Mouse (Mus musculus): ENCODE results near the gene Prkar2a. TPM values are rescaled to one million over a fixed set of nuclear protein-coding genes. Genes with fewer than 3 reads are reported as not detected.
A peak's percentile ranks its signal among the peaks of the same experiment; 100 is the strongest.

The Prkar2a gene
- polyA plus RNA-seq, 1 experiment from 2014 or later: 68.1 TPM

DNA sequence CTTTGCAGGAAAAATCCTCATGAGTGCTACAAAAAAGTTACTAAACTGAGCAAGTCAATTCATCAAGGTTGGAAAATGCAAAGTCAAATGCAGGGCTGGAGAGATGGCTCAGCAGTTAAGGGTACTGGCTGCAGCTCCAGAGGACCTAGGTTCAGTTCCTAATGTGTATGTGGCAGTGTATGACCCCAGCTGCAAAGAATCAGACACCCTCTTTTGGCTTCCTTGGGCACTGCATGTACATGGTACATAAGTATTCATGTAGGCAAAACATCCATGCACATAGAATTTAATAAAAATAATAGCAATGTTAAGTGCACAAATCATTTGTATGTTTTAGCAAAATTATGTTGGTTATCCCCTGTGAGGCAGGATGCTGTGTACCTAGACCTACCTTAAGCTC is 43.3 kb downstream of the Prkar2a start:
- Histone ChIP-seq H3K9ac (replicated peaks; ENCODE audit: low read length) (no peak overlapping the region), H3K4me2 (ENCODE audit: low read length) (no peak overlapping the region), H3K4me1 (ENCODE audit: control insufficient read depth, insufficient read depth, low read length) (no peaks in the 10 kb centered on the region), H3K4me3 (replicated peaks; ENCODE audit: low read depth, low read length) (no peak overlapping the region), H3K27ac (replicated peaks; ENCODE audit: low read depth, low read length) (no peak overlapping the region), H3K9me3 (ENCODE audit: control insufficient read depth, low read length) (no peaks in the 10 kb centered on the region), H3K27me3 (ENCODE audit: control insufficient read depth, insufficient read depth, low read length) (no peaks in the 10 kb centered on the region), H3K36me3 (ENCODE audit: control insufficient read depth, insufficient read depth, low read length) (peaks cover 43% of the 10 kb centered on the region)
- DNase-seq: no peak
- ATAC-seq (ENCODE audit: low FRiP score, low TSS enrichment): no peak

DNA sequence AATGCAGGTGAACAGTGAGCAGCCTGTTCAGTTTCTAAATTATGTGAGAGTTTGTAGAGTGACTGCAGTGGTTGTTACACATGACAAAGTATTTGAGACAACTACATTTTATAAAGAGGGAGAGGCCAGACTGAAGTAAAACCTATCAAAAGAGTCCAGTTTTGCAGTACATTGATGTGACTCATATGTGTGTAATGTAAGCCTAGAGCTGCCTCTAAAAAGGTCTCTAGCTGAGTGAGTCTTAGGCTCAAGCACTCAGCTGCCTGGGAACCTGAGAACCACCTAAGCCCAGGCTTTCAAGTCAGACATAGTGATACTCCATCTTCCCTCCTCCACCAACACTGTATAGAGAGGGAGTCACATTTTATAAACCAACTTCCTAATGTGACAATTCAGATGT is 45.5 kb downstream of the Prkar2a start:
- no peaks in the 10 kb centered on the region for H3K4me1 ChIP-seq (ENCODE audit: control insufficient read depth, insufficient read depth, low read length)
- no peaks in the 10 kb centered on the region for H3K9me3 ChIP-seq (ENCODE audit: control insufficient read depth, low read length)
- H3K27me3 ChIP-seq (ENCODE audit: control insufficient read depth, insufficient read depth, low read length): no peaks in the 10 kb centered on the region
- H3K4me2 ChIP-seq (ENCODE audit: low read length): no peak overlapping the region
- ATAC-seq (ENCODE audit: low FRiP score, low TSS enrichment) (no peak), DNase-seq (no peak)
- no peak overlapping the region for H3K4me3 ChIP-seq (replicated peaks; ENCODE audit: low read depth, low read length)
- H3K36me3 ChIP-seq (ENCODE audit: control insufficient read depth, insufficient read depth, low read length): peaks cover 31% of the 10 kb centered on the region
- H3K27ac ChIP-seq (replicated peaks; ENCODE audit: low read depth, low read length): no peak overlapping the region
- no peak overlapping the region for H3K9ac ChIP-seq (replicated peaks; ENCODE audit: low read length)

DNA sequence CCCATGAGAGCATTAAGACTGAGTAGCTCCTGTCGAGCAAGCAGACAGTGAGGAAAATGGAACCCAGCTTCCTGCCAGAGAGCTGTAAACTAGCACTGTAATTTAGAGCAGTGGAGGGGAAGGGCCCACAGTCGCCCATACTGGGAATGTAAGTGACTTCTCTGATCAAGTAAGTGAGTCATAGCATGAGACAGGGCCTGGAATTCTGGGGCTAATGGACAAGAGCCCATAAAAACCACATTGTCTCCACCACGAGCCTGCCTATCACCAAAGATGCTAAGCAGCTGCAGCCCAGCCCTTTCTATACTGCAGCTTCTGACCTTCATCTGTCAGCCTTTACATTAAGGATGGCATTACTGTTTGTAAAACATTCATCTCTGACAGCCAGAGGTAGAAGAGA is 50.1 kb downstream of the Prkar2a start:
- no peaks in the 10 kb centered on the region for H3K27me3 ChIP-seq (ENCODE audit: control insufficient read depth, insufficient read depth, low read length)
- 60% methylated on average over 3 of the region's 3 CpGs for WGBS
- H3K36me3 ChIP-seq (ENCODE audit: control insufficient read depth, insufficient read depth, low read length): peaks cover 53% of the 10 kb centered on the region

DNA sequence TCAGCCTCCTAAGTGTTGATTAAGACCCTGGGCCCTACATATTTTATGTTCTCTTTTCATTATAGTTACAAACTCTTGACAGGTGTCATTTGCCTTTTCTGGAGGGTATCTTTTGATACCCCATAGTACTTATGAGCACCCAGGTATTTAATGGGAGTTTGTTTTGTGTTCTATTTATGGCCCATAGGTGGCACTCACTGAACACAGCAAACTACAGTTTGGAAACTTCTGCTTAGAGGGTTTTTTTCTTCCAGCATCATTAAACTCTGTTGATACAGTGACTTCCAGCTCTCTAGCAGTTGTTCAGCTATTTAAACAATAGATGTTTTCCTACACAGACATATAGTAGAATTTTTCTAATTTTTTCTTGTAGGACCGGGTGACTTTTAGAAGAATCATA is 50.9 kb downstream of the Prkar2a start:
- Histone ChIP-seq H3K4me2 (ENCODE audit: low read length) (no peak overlapping the region), H3K27ac (replicated peaks; ENCODE audit: low read depth, low read length) (no peak overlapping the region), H3K4me3 (replicated peaks; ENCODE audit: low read depth, low read length) (no peak overlapping the region), H3K4me1 (ENCODE audit: control insufficient read depth, insufficient read depth, low read length) (no peaks in the 10 kb centered on the region), H3K27me3 (ENCODE audit: control insufficient read depth, insufficient read depth, low read length) (no peaks in the 10 kb centered on the region), H3K9me3 (ENCODE audit: control insufficient read depth, low read length) (no peaks in the 10 kb centered on the region), H3K9ac (replicated peaks; ENCODE audit: low read length) (no peak overlapping the region), H3K36me3 (ENCODE audit: control insufficient read depth, insufficient read depth, low read length) (peaks cover 50% of the 10 kb centered on the region)
- DNase-seq (peak; percentile 47), ATAC-seq (ENCODE audit: low FRiP score, low TSS enrichment) (no peak)
- 95% methylated on average over 1 of the region's 1 CpGs for WGBS

More for the DNA sequence above, 50.1 kb downstream of the Prkar2a start:
- no peaks in the 10 kb centered on the region for H3K4me1 ChIP-seq (ENCODE audit: control insufficient read depth, insufficient read depth, low read length)
- no peaks in the 10 kb centered on the region for H3K9me3 ChIP-seq (ENCODE audit: control insufficient read depth, low read length)
- H3K4me2 ChIP-seq (ENCODE audit: low read length): no peak overlapping the region
- H3K4me3 ChIP-seq (replicated peaks; ENCODE audit: low read depth, low read length): no peak overlapping the region
- DNase-seq (no peak), ATAC-seq (ENCODE audit: low FRiP score, low TSS enrichment) (no peak)
- H3K27ac ChIP-seq (replicated peaks; ENCODE audit: low read depth, low read length): no peak overlapping the region
- H3K9ac ChIP-seq (replicated peaks; ENCODE audit: low read length): no peak overlapping the region

DNA sequence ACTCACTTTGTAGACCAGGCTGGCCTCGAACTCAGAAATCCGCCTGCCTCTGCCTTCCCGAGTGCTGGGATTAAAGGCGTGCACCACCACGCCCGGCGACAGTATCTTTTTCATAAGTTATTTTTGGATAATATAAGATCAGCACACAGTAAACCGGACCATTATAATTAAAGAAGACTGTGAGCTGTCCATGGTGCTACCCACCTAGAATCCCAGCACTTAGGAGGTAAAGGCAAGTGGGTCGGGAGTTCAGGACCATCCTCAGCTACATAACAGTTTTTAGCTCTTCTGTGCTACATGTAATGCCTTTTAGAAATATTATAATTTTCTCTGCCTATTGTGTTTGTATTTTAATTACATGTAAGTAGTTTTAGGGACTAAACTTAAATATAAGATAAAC is 52.9 kb downstream of the Prkar2a start:
- H3K4me3 ChIP-seq (replicated peaks; ENCODE audit: low read depth, low read length): no peak overlapping the region
- H3K27ac ChIP-seq (replicated peaks; ENCODE audit: low read depth, low read length): no peak overlapping the region
- H3K36me3 ChIP-seq (ENCODE audit: control insufficient read depth, insufficient read depth, low read length): peaks cover 60% of the 10 kb centered on the region
- no peak overlapping the region for H3K4me2 ChIP-seq (ENCODE audit: low read length)
- DNase-seq (no peak), ATAC-seq (ENCODE audit: low FRiP score, low TSS enrichment) (no peak)
- no peaks in the 10 kb centered on the region for H3K4me1 ChIP-seq (ENCODE audit: control insufficient read depth, insufficient read depth, low read length)
- 94% methylated on average over 9 of the region's 9 CpGs for WGBS
- H3K9me3 ChIP-seq (ENCODE audit: control insufficient read depth, low read length): no peaks in the 10 kb centered on the region
- H3K27me3 ChIP-seq (ENCODE audit: control insufficient read depth, insufficient read depth, low read length): no peaks in the 10 kb centered on the region
- H3K9ac ChIP-seq (replicated peaks; ENCODE audit: low read length): no peak overlapping the region

DNA sequence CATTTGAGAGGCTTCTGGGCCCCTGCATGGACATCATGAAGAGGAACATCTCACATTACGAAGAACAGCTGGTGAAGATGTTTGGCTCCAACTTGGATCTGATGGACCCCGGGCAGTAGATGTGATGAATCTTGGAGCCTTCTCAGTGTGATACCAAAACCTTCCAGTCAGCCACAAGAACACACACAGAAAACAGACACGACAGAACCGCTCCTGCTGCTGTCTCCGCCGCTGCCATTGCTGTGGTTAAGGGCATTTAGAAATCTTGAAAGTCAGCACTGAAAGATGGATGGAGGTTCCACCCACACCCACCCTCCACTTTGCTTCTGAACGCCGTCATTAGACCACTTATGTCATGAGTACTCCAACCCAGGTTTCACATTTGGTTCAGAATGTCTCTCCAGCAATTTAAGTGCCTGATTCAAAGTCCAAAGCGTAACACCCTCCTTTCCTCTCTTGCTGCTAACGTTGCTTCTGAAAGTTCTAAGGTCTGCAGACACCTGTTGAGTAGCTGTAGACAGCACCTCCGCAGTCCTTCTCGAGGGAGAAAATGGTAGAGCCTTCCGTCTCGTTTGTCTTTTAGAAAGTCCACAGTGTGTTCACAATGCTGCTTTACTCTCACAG is 57.9 kb downstream of the Prkar2a start:
- Histone ChIP-seq H3K36me3 (ENCODE audit: control insufficient read depth, insufficient read depth, low read length) (peaks cover 74% of the 10 kb centered on the region), H3K27me3 (ENCODE audit: control insufficient read depth, insufficient read depth, low read length) (no peaks in the 10 kb centered on the region), H3K4me2 (ENCODE audit: low read length) (no peak overlapping the region), H3K27ac (replicated peaks; ENCODE audit: low read depth, low read length) (no peak overlapping the region), H3K4me1 (ENCODE audit: control insufficient read depth, insufficient read depth, low read length) (no peaks in the 10 kb centered on the region), H3K9me3 (ENCODE audit: control insufficient read depth, low read length) (no peaks in the 10 kb centered on the region), H3K4me3 (replicated peaks; ENCODE audit: low read depth, low read length) (no peak overlapping the region), H3K9ac (replicated peaks; ENCODE audit: low read length) (no peak overlapping the region)
- no peak for ATAC-seq (ENCODE audit: low FRiP score, low TSS enrichment)
- DNase-seq: no peak
- WGBS: 94% methylated on average over 14 of the region's 14 CpGs

DNA sequence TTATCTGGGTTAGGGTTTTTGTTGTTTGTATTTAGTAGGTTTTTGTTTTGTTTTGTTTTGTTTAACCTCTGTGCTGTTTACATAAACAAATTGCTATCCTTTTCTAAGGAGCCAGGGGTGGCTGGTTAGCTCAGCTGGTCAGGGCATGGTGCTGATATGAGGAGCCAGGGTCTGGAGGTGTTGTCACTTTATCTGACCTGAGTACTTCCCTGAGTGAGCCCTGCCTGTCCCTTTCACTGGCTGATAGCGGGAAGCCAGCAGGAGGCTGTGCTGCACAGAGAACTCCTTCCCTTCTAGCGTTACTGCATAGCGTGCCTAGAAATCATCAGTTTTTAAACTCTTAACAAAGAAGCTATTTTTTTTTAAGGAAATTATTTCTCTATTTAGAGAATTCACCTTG is 58.6 kb downstream of the Prkar2a start:
- DNase-seq: no peak

DNA sequence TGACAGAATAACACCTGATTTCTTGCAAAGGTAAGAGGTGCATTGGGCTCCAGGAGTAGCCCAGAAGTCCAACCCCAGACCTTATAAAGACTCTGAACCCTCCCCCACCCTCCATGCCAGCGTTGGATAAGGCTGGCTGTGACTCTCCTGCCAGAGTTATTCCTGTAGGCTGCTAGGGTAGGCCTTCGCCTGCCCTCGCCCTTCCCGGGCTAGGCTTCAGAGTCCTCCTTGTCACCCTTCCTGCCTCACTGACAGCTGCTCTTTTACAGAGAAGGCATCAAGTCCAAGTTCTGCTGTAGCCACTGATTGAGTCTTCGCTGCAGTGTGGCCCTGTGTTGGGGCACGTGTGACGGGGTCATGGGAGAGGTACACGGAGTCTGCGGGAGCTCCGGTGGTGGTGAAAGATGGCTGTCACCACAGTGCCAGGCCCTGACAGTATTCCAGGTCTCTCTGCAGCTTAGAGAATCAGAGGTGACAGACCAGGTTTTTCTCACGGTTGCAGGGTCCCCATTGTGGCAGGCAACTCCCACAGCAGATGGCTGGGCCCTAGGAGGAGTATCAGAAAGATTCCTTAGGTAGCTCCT is 59.6 kb downstream of the Prkar2a start:
- Histone ChIP-seq H3K27me3 (ENCODE audit: control insufficient read depth, insufficient read depth, low read length) (no peaks in the 10 kb centered on the region), H3K4me3 (replicated peaks; ENCODE audit: low read depth, low read length) (no peak overlapping the region), H3K27ac (replicated peaks; ENCODE audit: low read depth, low read length) (0 out of 2 replicates have a peak overlapping the region, but pooled peaks have one; percentile 9), H3K4me2 (ENCODE audit: low read length) (no peak overlapping the region), H3K9me3 (ENCODE audit: control insufficient read depth, low read length) (no peaks in the 10 kb centered on the region), H3K36me3 (ENCODE audit: control insufficient read depth, insufficient read depth, low read length) (peaks cover 57% of the 10 kb centered on the region), H3K4me1 (ENCODE audit: control insufficient read depth, insufficient read depth, low read length) (no peaks in the 10 kb centered on the region), H3K9ac (replicated peaks; ENCODE audit: low read length) (0 out of 2 replicates have a peak overlapping the region, but pooled peaks have one; percentile 23)
- WGBS: 71% methylated on average over 11 of the region's 11 CpGs
- no peak for ATAC-seq (ENCODE audit: low FRiP score, low TSS enrichment)
- DNase-seq: no peak

More for the DNA sequence above, 58.6 kb downstream of the Prkar2a start:
- peaks cover 67% of the 10 kb centered on the region for H3K36me3 ChIP-seq (ENCODE audit: control insufficient read depth, insufficient read depth, low read length)
- 77% methylated on average over 3 of the region's 3 CpGs for WGBS
- H3K4me1 ChIP-seq (ENCODE audit: control insufficient read depth, insufficient read depth, low read length): no peaks in the 10 kb centered on the region
- no peak overlapping the region for H3K4me3 ChIP-seq (replicated peaks; ENCODE audit: low read depth, low read length)
- no peak overlapping the region for H3K4me2 ChIP-seq (ENCODE audit: low read length)
- no peaks in the 10 kb centered on the region for H3K9me3 ChIP-seq (ENCODE audit: control insufficient read depth, low read length)
- no peak for ATAC-seq (ENCODE audit: low FRiP score, low TSS enrichment)
- no peak overlapping the region for H3K9ac ChIP-seq (replicated peaks; ENCODE audit: low read length)
- no peak overlapping the region for H3K27ac ChIP-seq (replicated peaks; ENCODE audit: low read depth, low read length)
- H3K27me3 ChIP-seq (ENCODE audit: control insufficient read depth, insufficient read depth, low read length): no peaks in the 10 kb centered on the region

DNA sequence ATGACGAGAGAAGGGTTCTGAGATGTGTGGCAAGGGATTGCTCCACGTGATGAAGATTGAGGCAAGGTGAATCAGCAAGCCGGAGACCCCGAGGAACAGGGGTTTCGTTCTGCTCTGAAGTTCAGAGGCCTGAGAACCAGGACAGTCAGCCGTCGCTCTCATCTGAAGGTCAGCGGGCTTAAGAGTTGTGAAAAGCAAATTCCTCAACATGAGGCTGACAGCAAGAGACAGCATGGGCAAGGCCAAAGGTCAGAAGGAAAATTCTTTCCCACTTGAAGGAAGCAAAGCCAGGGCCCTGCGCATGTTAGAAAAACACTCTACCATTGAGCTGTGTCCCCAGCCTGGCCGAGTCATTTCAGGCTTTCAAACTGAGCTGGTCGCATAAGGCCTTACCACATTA is 61.5 kb downstream of the Prkar2a start:
- Histone ChIP-seq H3K9ac (replicated peaks; ENCODE audit: low read length) (no peak overlapping the region), H3K36me3 (ENCODE audit: control insufficient read depth, insufficient read depth, low read length) (peaks cover 41% of the 10 kb centered on the region), H3K9me3 (ENCODE audit: control insufficient read depth, low read length) (no peaks in the 10 kb centered on the region), H3K4me1 (ENCODE audit: control insufficient read depth, insufficient read depth, low read length) (no peaks in the 10 kb centered on the region), H3K27ac (replicated peaks; ENCODE audit: low read depth, low read length) (no peak overlapping the region), H3K4me3 (replicated peaks; ENCODE audit: low read depth, low read length) (no peak overlapping the region), H3K4me2 (ENCODE audit: low read length) (no peak overlapping the region), H3K27me3 (ENCODE audit: control insufficient read depth, insufficient read depth, low read length) (no peaks in the 10 kb centered on the region)
- 89% methylated on average over 11 of the region's 11 CpGs for WGBS
- ATAC-seq (ENCODE audit: low FRiP score, low TSS enrichment) (no peak), DNase-seq (no peak)

Data from midbrain, embryonic 14.5 days (tissue).